Mouse (Mus musculus) lung, postnatal 0 days (tissue): ENCODE data around the gene Abcc12. TPM values are rescaled to one million over a fixed set of nuclear protein-coding genes. Genes with fewer than 3 reads are reported as not detected.

ENCODE experiments used
- ATAC-seq: fragments of 200-750 bp; cut with Nextera tagmentation; 2 replicates; pipeline ENCODE4 v1.8.0; 2017; ENCODE audit warnings: moderate library complexity
- DNase-seq: peaks from one replicate; pipeline ENCODE4 v3.0.0-alpha.2; 2016; ENCODE audit warnings: low spot score
- H3K27ac ChIP-seq: fragments of 300-500 bp; sonication (generic); 2 replicates; pipeline ENCODE4 v1.5.1; 2014; ENCODE audit warnings: antibody characterized with exemption, mild to moderate bottlenecking, low read length, mixed read lengths
- H3K27me3 ChIP-seq: fragments of 300-500 bp; sonication (generic); replicated peaks from 2 replicates; pipeline ENCODE4 v1.6.1; 2014; ENCODE audit warnings: low read length, mixed read lengths; ENCODE audit not compliant: insufficient read depth
- H3K36me3 ChIP-seq: fragments of 300-500 bp; sonication (generic); 2 replicates; pipeline ENCODE4 v1.6.1; 2014; ENCODE audit warnings: low read length, mixed read lengths; ENCODE audit not compliant: insufficient read depth
- H3K4me1 ChIP-seq: fragments of 300-500 bp; sonication (generic); 2 replicates; pipeline ENCODE4 v1.6.1; 2014; ENCODE audit warnings: antibody characterized with exemption, low read depth, low read length, mixed read lengths; ENCODE audit not compliant: insufficient read depth
- H3K4me2 ChIP-seq: fragments of 300-500 bp; sonication (generic); replicated peaks from 2 replicates; pipeline ENCODE4 v1.6.1; 2014; ENCODE audit warnings: low read depth, mild to moderate bottlenecking, low read length, moderate library complexity, mixed read lengths
- H3K4me3 ChIP-seq: fragments of 300-500 bp; sonication (generic); 2 replicates; pipeline ENCODE4 v1.5.1; 2014; ENCODE audit warnings: low read depth, low read length
- H3K9ac ChIP-seq: fragments of 300-500 bp; sonication (generic); replicated peaks from 2 replicates; pipeline ENCODE4 v1.6.1; 2014; ENCODE audit warnings: low read depth, mild to moderate bottlenecking
- H3K9me3 ChIP-seq: fragments of 300-500 bp; sonication (generic); 2 replicates; pipeline ENCODE4 v1.6.1; 2016; ENCODE audit warnings: low read length, mixed read lengths
- CTCF ChIP-seq: IDR thresholded peaks from 2 replicates; pipeline ENCODE4 v1.5.1; 2016; ENCODE audit warnings: antibody characterized with exemption, mild to moderate bottlenecking
- EP300 ChIP-seq: IDR thresholded peaks from 2 replicates; pipeline ENCODE4 v1.6.1; 2016; ENCODE audit warnings: antibody characterized with exemption, mild to moderate bottlenecking, control low read depth
- WGBS: fragments of 180-500 bp; shearing (Covaris S2); extraction: QIAGEN DNeasy Blood & Tissue Kit; methylation state at CpG from one replicate; pipeline ENCODE4 v1.1.7; 2014; 5-methylcytosine and 5-hydroxymethylcytosine counted together
- polyA plus RNA-seq: library from polyadenylated mRNA; unstranded; fragments of >200 nt; fragmentation: Nextera tagmentation; extraction: Ambion mirVana; gene quantifications from 2 replicates; pipeline ENCODE4 v1.2.1, GENCODE M21; 2015

Abcc12 gene
- polyA plus RNA-seq, 1 experiment from 2014 or later: 0.30 TPM

- DNase-seq (no peak), ATAC-seq (no peak)
- H3K27me3 ChIP-seq: no peaks in the 10 kb centered on the region
- no peaks in the 10 kb centered on the region for H3K4me1 ChIP-seq
- H3K4me2 ChIP-seq: no peak overlapping the region
- H3K36me3 ChIP-seq: no peaks in the 10 kb centered on the region
- no peak overlapping the region for H3K4me3 ChIP-seq
- no peaks in the 10 kb centered on the region for H3K9me3 ChIP-seq
- H3K9ac ChIP-seq: no peak overlapping the region
- TF ChIP-seq CTCF: no peak
- H3K27ac ChIP-seq: no peak overlapping the region
- 29% methylated on average over 10 of the region's 10 CpGs for WGBS
These were observed 68.2 kb downstream of the Abcc12 start for GRCm38 (mm10) chr8:86512131-86512792.

GRCm38 (mm10) chr8:86501341-86501740, 79.1 kb downstream of the Abcc12 start:
- no peak overlapping the region for H3K27ac ChIP-seq
- no peak overlapping the region for H3K4me3 ChIP-seq
- no peaks in the 10 kb centered on the region for H3K9me3 ChIP-seq
- no peak overlapping the region for H3K9ac ChIP-seq
- WGBS: 68% methylated on average over 7 of the region's 7 CpGs
- no peaks in the 10 kb centered on the region for H3K4me1 ChIP-seq
- no peak for DNase-seq
- H3K36me3 ChIP-seq: no peaks in the 10 kb centered on the region
- H3K4me2 ChIP-seq: no peak overlapping the region
- TF ChIP-seq CTCF (no peak), EP300 (no peak)
- ATAC-seq: no peak
- no peaks in the 10 kb centered on the region for H3K27me3 ChIP-seq

- no peaks in the 10 kb centered on the region for H3K36me3 ChIP-seq
- H3K4me1 ChIP-seq: no peaks in the 10 kb centered on the region
- no peak overlapping the region for H3K9ac ChIP-seq
- ATAC-seq: no peak
- H3K27me3 ChIP-seq: no peaks in the 10 kb centered on the region
- no peak overlapping the region for H3K27ac ChIP-seq
- 84% methylated on average over 4 of the region's 4 CpGs for WGBS
- TF ChIP-seq CTCF (no peak), EP300 (no peak)
- no peaks in the 10 kb centered on the region for H3K9me3 ChIP-seq
- no peak overlapping the region for H3K4me3 ChIP-seq
- DNase-seq: no peak
- no peak overlapping the region for H3K4me2 ChIP-seq
These were observed 85.4 kb downstream of the Abcc12 start for GRCm38 (mm10) chr8:86495056-86495455.

GRCm38 (mm10) chr8:86493841-86494240, 86.6 kb downstream of the Abcc12 start:
- Histone ChIP-seq H3K4me1 (no peaks in the 10 kb centered on the region), H3K9me3 (no peaks in the 10 kb centered on the region), H3K27me3 (no peaks in the 10 kb centered on the region), H3K4me2 (no peak overlapping the region), H3K4me3 (no peak overlapping the region), H3K36me3 (no peaks in the 10 kb centered on the region), H3K9ac (no peak overlapping the region), H3K27ac (no peak overlapping the region)
- ATAC-seq (no peak), DNase-seq (no peak)
- no peak for TF ChIP-seq EP300
- WGBS: 52% methylated on average over 1 of the region's 1 CpGs

GRCm38 (mm10) chr8:86485411-86485810, 95.1 kb downstream of the Abcc12 start:
- no peak for ATAC-seq
- Histone ChIP-seq H3K9ac (no peak overlapping the region), H3K27ac (no peak overlapping the region), H3K36me3 (no peaks in the 10 kb centered on the region), H3K27me3 (no peaks in the 10 kb centered on the region), H3K9me3 (no peaks in the 10 kb centered on the region), H3K4me2 (no peak overlapping the region), H3K4me1 (no peaks in the 10 kb centered on the region), H3K4me3 (no peak overlapping the region)
- 90% methylated on average over 6 of the region's 6 CpGs for WGBS
- TF ChIP-seq CTCF (no peak), EP300 (no peak)
- no peak for DNase-seq

GRCm38 (mm10) chr8:86484244-86484643, 96.2 kb downstream of the Abcc12 start:
- DNase-seq (no peak), ATAC-seq (no peak)
- no peak for TF ChIP-seq CTCF
- no peak for TF ChIP-seq EP300
- Histone ChIP-seq H3K27ac (no peak overlapping the region), H3K27me3 (no peaks in the 10 kb centered on the region), H3K4me3 (no peak overlapping the region), H3K36me3 (no peaks in the 10 kb centered on the region), H3K9me3 (no peaks in the 10 kb centered on the region), H3K9ac (no peak overlapping the region), H3K4me2 (no peak overlapping the region), H3K4me1 (no peaks in the 10 kb centered on the region)

GRCm38 (mm10) chr8:86482116-86482515, 98.4 kb downstream of the Abcc12 start:
- Histone ChIP-seq H3K27ac (no peak overlapping the region), H3K9me3 (no peaks in the 10 kb centered on the region), H3K4me2 (no peak overlapping the region), H3K27me3 (no peaks in the 10 kb centered on the region), H3K4me1 (no peaks in the 10 kb centered on the region), H3K36me3 (no peaks in the 10 kb centered on the region), H3K4me3 (no peak overlapping the region), H3K9ac (no peak overlapping the region)
- no peak for TF ChIP-seq CTCF
- no peak for TF ChIP-seq EP300
- DNase-seq (no peak), ATAC-seq (no peak)
- 71% methylated on average over 1 of the region's 1 CpGs for WGBS
